Mouse (Mus musculus) neural tube, embryonic 14.5 days (tissue): Measurements from ENCODE around the gene Cap1. TPM values are rescaled to one million over a fixed set of nuclear protein-coding genes. Genes with fewer than 3 reads are reported as not detected.

Source experiments
- ATAC-seq: fragments of 200-750 bp; cut with Nextera tagmentation; 2 replicates; pipeline ENCODE4 v1.8.0; 2017; ENCODE audit warnings: low read depth, mild to moderate bottlenecking, moderate TSS enrichment, moderate library complexity
- H3K27ac ChIP-seq: fragments of 300-500 bp; sonication (generic); 2 replicates; pipeline ENCODE4 v1.5.1; 2014; ENCODE audit warnings: low read depth, mild to moderate bottlenecking, control low read depth, low read length, moderate library complexity, mixed read lengths
- H3K27me3 ChIP-seq: fragments of 300-500 bp; sonication (generic); 2 replicates; pipeline ENCODE4 v1.6.1; 2014; ENCODE audit warnings: low read length; ENCODE audit not compliant: control insufficient read depth, insufficient read depth
- H3K36me3 ChIP-seq: fragments of 300-500 bp; sonication (generic); 2 replicates; pipeline ENCODE4 v1.6.1; 2014; ENCODE audit warnings: low read length, mixed read lengths; ENCODE audit not compliant: control insufficient read depth, insufficient read depth
- H3K4me1 ChIP-seq: fragments of 300-500 bp; sonication (generic); 2 replicates; pipeline ENCODE4 v1.6.1; 2014; ENCODE audit warnings: low read length; ENCODE audit not compliant: control insufficient read depth, insufficient read depth
- H3K4me2 ChIP-seq: fragments of 300-500 bp; sonication (generic); 2 replicates; pipeline ENCODE4 v1.6.1; 2014; ENCODE audit warnings: mild to moderate bottlenecking, low read depth, low read length, control low read depth
- H3K4me3 ChIP-seq: fragments of 300-500 bp; sonication (generic); 2 replicates; pipeline ENCODE4 v1.5.1; 2014; ENCODE audit warnings: low read depth, low read length, control low read depth, mixed read lengths
- H3K9ac ChIP-seq: fragments of 300-500 bp; sonication (generic); replicated peaks from 2 replicates; pipeline ENCODE4 v1.6.1; 2014; ENCODE audit warnings: low read depth, mild to moderate bottlenecking, control low read depth, low read length, mixed read lengths
- H3K9me3 ChIP-seq: fragments of 300-500 bp; sonication (generic); 2 replicates; pipeline ENCODE4 v1.6.1; 2016; ENCODE audit warnings: low read length; ENCODE audit not compliant: control insufficient read depth
- WGBS: fragments of 180-500 bp; shearing (Covaris S2); extraction: QIAGEN DNeasy Blood & Tissue Kit; methylation state at CpG from one replicate; pipeline ENCODE4 v1.1.7; 2014; 5-methylcytosine and 5-hydroxymethylcytosine counted together
- polyA plus RNA-seq: library from polyadenylated mRNA; unstranded; fragments of >200 nt; fragmentation: Nextera tagmentation; extraction: Ambion mirVana; gene quantifications from 2 replicates; pipeline ENCODE4 v1.2.1, GENCODE M21; 2014

Cap1 gene
- polyA plus RNA-seq, 1 experiment from 2014 or later, result 66.5 TPM

- no peaks in the 10 kb centered on the region for H3K9me3 ChIP-seq
- no peaks in the 10 kb centered on the region for H3K36me3 ChIP-seq
- H3K9ac ChIP-seq, result no peak overlapping the region
- no peak overlapping the region for H3K27ac ChIP-seq
- no peak overlapping the region for H3K4me2 ChIP-seq
- H3K4me3 ChIP-seq, result no peak overlapping the region
- ATAC-seq, result no peak
- peaks cover 15% of the 10 kb centered on the region for H3K4me1 ChIP-seq
- 83% methylated on average over 3 of the region's 3 CpGs for WGBS
- no peaks in the 10 kb centered on the region for H3K27me3 ChIP-seq
Observed at GRCm38 (mm10) chr4:122882544-122882943, 3.3 kb downstream of the Cap1 start.

- H3K4me3 ChIP-seq, result no peak overlapping the region
- H3K27me3 ChIP-seq, result no peaks in the 10 kb centered on the region
- H3K36me3 ChIP-seq, result no peaks in the 10 kb centered on the region
- ATAC-seq, result no peak
- H3K4me1 ChIP-seq, result no peaks in the 10 kb centered on the region; the same call in 1 of the 2 replicates
- H3K27ac ChIP-seq, result no peak overlapping the region
- H3K9me3 ChIP-seq, result no peaks in the 10 kb centered on the region
- no peak overlapping the region for H3K9ac ChIP-seq
- 92% methylated on average over 2 of the region's 2 CpGs for WGBS
- no peak overlapping the region for H3K4me2 ChIP-seq
Observed at GRCm38 (mm10) chr4:122878333-122879070, 7.4 kb downstream of the Cap1 start.

- no peak overlapping the region for H3K4me2 ChIP-seq
- H3K9ac ChIP-seq, result no peak overlapping the region
- 91% methylated on average over 4 of the region's 4 CpGs for WGBS
- H3K27ac ChIP-seq, result no peak overlapping the region
- no peak overlapping the region for H3K4me3 ChIP-seq
- H3K27me3 ChIP-seq, result no peaks in the 10 kb centered on the region
- no peaks in the 10 kb centered on the region for H3K4me1 ChIP-seq
- ATAC-seq, result no peak
- peaks cover 26% of the 10 kb centered on the region for H3K36me3 ChIP-seq
- no peaks in the 10 kb centered on the region for H3K9me3 ChIP-seq
Observed at GRCm38 (mm10) chr4:122873512-122873911, 12.3 kb downstream of the Cap1 start.

GRCm38 (mm10) chr4:122873003-122873402, 12.9 kb downstream of the Cap1 start:
- H3K9ac ChIP-seq, result no peak overlapping the region
- no peaks in the 10 kb centered on the region for H3K4me1 ChIP-seq
- no peak for ATAC-seq
- H3K9me3 ChIP-seq, result no peaks in the 10 kb centered on the region
- H3K4me2 ChIP-seq, result no peak overlapping the region
- H3K27me3 ChIP-seq, result no peaks in the 10 kb centered on the region
- no peak overlapping the region for H3K4me3 ChIP-seq
- H3K27ac ChIP-seq, result no peak overlapping the region
- H3K36me3 ChIP-seq, result peaks cover 28% of the 10 kb centered on the region
- WGBS, result 93% methylated on average over 5 of the region's 5 CpGs

GRCm38 (mm10) chr4:122871989-122872388, 13.9 kb downstream of the Cap1 start:
- H3K27ac ChIP-seq, result no peak overlapping the region
- no peaks in the 10 kb centered on the region for H3K27me3 ChIP-seq
- H3K4me2 ChIP-seq, result no peak overlapping the region
- H3K4me1 ChIP-seq, result no peaks in the 10 kb centered on the region
- no peak overlapping the region for H3K9ac ChIP-seq
- no peaks in the 10 kb centered on the region for H3K9me3 ChIP-seq
- no peak for ATAC-seq
- H3K4me3 ChIP-seq, result no peak overlapping the region
- WGBS, result 89% methylated on average over 2 of the region's 2 CpGs
- H3K36me3 ChIP-seq, result peaks cover 32% of the 10 kb centered on the region

- Histone ChIP-seq H3K9me3 (no peaks in the 10 kb centered on the region), H3K4me3 (no peak overlapping the region), H3K4me2 (no peak overlapping the region), H3K4me1 (no peaks in the 10 kb centered on the region), H3K36me3 (peaks cover 37% of the 10 kb centered on the region), H3K27ac (no peak overlapping the region), H3K27me3 (no peaks in the 10 kb centered on the region), H3K9ac (no peak overlapping the region)
- WGBS, result 94% methylated on average over 11 of the region's 11 CpGs
- ATAC-seq, result no peak
Observed at GRCm38 (mm10) chr4:122871269-122871668, 14.6 kb downstream of the Cap1 start.

- no peak overlapping the region for H3K4me2 ChIP-seq
- H3K4me3 ChIP-seq, result no peak overlapping the region
- H3K36me3 ChIP-seq, result peaks cover 42% of the 10 kb centered on the region
- H3K9me3 ChIP-seq, result no peaks in the 10 kb centered on the region
- no peak overlapping the region for H3K9ac ChIP-seq
- ATAC-seq, result no peak
- H3K27ac ChIP-seq, result no peak overlapping the region
- H3K27me3 ChIP-seq, result no peaks in the 10 kb centered on the region
- 91% methylated on average over 5 of the region's 5 CpGs for WGBS
- no peaks in the 10 kb centered on the region for H3K4me1 ChIP-seq
Observed at GRCm38 (mm10) chr4:122870741-122871140, 15.1 kb downstream of the Cap1 start.

- Histone ChIP-seq H3K27me3 (no peaks in the 10 kb centered on the region), H3K27ac (no peak overlapping the region), H3K4me2 (no peak overlapping the region), H3K9me3 (no peaks in the 10 kb centered on the region), H3K4me1 (no peaks in the 10 kb centered on the region), H3K36me3 (peaks cover 49% of the 10 kb centered on the region), H3K4me3 (no peak overlapping the region), H3K9ac (no peak overlapping the region)
- no peak for ATAC-seq
Observed at GRCm38 (mm10) chr4:122870027-122870426, 15.8 kb downstream of the Cap1 start.

- H3K9ac ChIP-seq, result no peak overlapping the region
- no peaks in the 10 kb centered on the region for H3K9me3 ChIP-seq
- H3K4me2 ChIP-seq, result no peak overlapping the region
- no peaks in the 10 kb centered on the region for H3K4me1 ChIP-seq
- ATAC-seq, result no peak
- 97% methylated on average over 1 of the region's 1 CpGs for WGBS
- H3K27me3 ChIP-seq, result no peaks in the 10 kb centered on the region
- H3K4me3 ChIP-seq, result no peak overlapping the region
- no peak overlapping the region for H3K27ac ChIP-seq
- H3K36me3 ChIP-seq, result peaks cover 68% of the 10 kb centered on the region
Observed at GRCm38 (mm10) chr4:122868041-122868440, 17.8 kb downstream of the Cap1 start.
